Mouse (Mus musculus) spleen, adult 2 months (tissue): ENCODE measurements around the gene Olfr1333.

Experiments
- CTCF ChIP-seq: fragments of 200-500 bp; IDR thresholded peaks from 2 replicates; pipeline ENCODE4 v1.5.1; 2011; ENCODE audit warnings: mild to moderate bottlenecking, inconsistent platforms; ENCODE audit not compliant: insufficient read depth, insufficient read length, insufficient replicate concordance; ENCODE audit errors: extremely low read depth
- POLR2A ChIP-seq: fragments of 200-500 bp; IDR thresholded peaks from 2 replicates; pipeline ENCODE4 v1.6.1; 2011; ENCODE audit warnings: low read depth, low read length, inconsistent platforms

DNA sequence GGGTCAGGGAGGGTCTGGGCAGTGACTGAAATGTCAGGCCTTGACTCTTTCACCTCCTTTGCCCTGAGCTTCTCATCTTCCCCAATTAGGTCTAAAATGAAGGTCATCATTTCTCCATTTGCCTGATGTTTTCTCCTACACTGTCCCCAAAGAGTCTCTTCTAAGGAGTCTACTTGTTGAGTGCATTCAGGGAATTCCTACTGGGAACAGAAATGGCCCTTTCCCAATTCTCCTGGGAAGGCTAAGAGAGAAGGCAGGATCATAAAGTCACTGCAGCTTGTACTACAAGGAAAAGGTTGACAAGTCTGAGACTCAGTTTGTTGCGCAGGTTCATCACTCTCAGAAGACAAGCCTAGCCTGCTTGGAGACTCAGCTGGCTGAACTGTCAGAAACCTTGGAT lies 28.3 kb upstream of the Olfr1333 start, which contains the start of gene Olfr1331:
- no peak for TF ChIP-seq CTCF
- no peak for TF ChIP-seq POLR2A
